In genomic region chr14:87582610-87583009, GRCm38 (mm10) we compare ENCODE assay signal across 11 mouse cellular contexts.
"Had no signal": no experiment of that assay in that cellular context is flagged by ENCODE, and none has a peak within 500 bp of the region (broad histone marks: within the 10 kb centered on the region; RNA-seq: fewer than 3 reads in every experiment).

No protein-coding gene starts in this region.

- DNase-seq: liver, postnatal 0 days; lung, adult 2 months; lung, postnatal 14 days; lung, postnatal 36 days; right cerebral cortex, postnatal 25 days; thymus, adult 18-20 months; thymus, postnatal 14 days; thymus, postnatal 36 days had no signal

- ATAC-seq: liver, postnatal 0 days; lung, postnatal 0 days; midbrain, embryonic 13.5 days; midbrain, embryonic 15.5 days had no signal
